Mouse (Mus musculus) neutrophil, adult 65 days (primary cell): Measurements from ENCODE around the gene Zscan26. TPM values are rescaled to one million over a fixed set of nuclear protein-coding genes. Genes with fewer than 3 reads are reported as not detected.

Experiments used
- total RNA-seq: library from RNA; stranded (reverse); gene quantifications from 2 replicates; pipeline ENCODE4 v1.2.4, GENCODE M21; 2023

The Zscan26 gene
- 5.4 and 6.6 TPM in 2 replicates for total RNA-seq

DNA sequence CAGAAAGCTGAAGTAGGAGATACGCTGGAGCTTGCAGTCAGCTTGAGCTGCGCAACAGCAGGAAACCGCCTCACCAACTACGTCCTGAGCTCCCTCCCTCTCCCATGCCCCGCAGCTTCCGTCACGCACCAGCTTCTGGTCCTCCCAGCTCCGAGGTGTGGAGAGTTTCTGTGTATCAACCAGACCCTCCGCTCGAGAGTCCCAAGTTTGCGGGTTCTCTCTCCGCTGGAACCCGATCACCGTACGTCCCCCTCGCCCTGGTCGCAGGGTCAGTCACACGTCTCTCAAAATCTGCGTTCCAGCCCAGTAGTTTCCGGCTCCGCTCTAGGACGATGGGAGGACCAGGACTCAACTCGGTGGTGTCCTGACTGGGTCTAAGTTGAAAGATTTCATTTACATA, at the start of gene Zscan26:
TSS of gene Zscan26 (minus strand) at position 282 of the 400 bp plus-strand sequence.

DNA sequence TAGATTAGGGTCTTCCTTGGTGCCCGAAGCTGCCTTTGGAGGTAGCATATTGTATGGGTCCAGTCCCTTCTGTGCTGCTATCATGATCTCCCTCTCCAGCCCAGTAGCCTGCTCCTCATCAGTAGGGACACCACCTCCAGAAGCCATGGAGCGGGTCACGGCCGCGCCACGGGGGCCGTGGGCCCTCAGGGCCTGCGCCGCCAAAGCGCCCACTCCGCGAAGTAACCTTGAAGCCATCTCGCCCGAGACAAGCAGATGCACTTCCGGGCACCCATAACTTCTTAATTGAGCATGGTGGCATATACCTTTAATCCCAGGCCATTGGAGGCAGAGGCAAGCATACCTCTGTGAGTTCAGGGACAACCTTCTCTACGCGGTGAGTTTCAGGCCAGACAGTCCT, 47.7 kb upstream of the Zscan26 start, which contains the start of gene Gm11273:
TSS of gene Gm11273 (minus strand) at position 237 of the 400 bp plus-strand sequence.

DNA sequence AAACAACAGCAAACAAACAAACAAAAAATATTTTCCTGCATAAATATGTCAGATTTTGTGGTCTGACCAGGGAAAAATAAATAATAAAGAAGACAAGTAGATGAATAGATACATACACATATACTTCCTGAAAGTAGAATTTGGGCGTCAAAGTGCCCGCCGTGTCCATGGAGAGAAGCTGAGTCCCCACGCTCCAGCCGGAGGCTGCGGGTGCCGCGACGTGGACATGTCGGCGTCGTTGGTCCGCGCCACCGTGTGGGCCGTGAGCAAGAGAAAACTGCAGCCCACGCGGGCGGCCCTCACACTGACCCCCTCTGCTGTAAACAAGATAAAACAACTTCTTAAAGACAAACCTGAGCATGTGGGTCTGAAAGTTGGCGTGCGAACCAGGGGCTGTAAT, 41.5 kb upstream of the Zscan26 start, which contains the start of gene AK157302:
TSS of gene AK157302 (plus strand) at position 144 of the 400 bp plus-strand sequence.

DNA sequence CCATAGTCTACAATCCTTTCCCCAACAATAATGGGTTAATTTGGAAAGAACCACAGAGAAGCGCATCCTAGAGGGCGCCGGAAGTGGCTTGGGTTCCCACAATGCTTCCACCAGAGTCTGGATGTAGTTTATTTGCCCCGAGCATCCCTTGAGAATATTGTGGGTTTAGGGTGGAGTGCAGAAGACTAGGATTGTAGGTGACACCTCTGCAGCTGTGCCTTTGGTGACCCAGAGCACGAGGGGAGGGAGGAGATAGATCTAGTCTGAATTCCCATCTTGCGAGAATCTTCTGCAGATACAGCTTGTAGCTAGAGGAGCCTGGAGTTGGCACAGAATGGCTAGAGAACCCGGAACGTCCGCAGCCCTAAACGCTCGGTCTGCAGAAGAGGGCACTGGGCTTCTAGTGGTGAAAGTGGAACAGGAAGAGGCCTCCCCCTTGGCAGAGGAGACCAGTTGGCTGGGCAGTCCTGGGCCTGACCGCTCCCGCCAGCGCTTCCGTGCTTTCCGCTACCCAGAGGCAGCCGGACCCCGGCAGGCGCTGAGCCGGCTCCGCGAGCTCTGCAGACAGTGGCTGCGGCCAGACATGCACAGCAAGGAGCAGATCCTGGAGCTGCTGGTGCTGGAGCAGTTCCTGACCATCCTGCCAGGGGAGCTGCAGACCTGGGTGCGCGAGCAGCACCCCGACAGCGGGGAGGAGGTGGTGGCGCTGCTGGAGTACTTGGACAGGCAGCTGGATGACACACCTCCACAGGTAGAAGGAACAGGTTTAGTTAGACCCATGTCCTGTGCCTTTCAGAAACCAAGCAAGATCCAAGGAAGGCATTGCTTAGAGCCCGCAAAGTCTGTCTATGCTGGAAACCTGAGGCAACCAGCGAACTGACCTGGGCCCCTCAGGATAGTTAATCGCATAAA, 25.5 kb upstream of the Zscan26 start, which contains the start of the genes Zkscan4 and Gm10065:
TSS of gene Zkscan4 (plus strand) at position 149 of the 912 bp plus-strand sequence.
TSS of gene Gm10065 (minus strand) at position 683 of the 912 bp plus-strand sequence.

DNA sequence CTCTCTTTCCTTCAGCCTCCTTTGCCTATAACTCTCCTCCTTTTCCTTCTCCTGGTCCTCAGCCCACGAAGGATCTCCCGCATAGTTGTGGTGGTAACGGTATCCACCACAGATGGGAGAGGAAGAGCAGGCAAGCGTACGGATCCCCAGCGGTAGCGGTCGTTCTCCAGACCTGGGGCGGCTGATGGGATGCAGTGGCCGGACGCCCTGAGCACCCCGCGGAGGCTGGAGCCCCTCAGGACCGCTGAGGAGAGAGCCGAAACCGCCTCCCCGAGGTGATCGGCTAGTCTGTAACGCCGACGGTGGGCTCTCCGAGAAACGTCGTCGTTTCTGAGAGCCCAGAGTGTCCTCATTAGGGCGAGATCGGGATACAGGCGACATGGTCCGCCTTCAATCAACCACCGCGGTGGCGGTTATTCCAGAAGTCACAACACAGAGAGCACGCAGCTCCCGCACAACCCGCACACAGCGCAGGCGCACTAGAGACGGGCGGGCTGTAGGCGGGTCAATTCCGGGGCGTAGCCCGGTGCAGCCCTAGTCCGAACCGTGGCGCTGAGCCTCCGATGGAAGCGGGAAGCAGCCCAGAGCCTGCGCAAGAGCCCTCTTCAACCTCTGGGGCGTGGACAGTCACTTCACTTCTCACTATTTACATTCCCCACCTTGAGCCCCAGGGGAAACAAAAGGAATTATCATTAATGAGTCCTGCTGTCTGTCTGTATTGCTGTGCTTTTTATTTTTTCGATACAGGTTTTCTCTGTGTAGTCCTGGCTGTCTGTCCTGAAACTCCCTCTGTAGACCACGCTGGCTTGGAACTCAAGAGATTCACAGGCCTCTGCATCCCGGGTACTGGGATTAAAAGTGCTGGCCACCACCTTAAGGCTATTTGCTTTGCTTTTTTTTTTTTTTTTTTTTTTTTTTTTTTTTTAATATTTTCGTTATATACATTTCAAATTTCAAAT, 14.8 kb upstream of the Zscan26 start, which contains the start of gene Nkapl:
TSS of gene Nkapl (minus strand) at position 449 of the 959 bp plus-strand sequence.

DNA sequence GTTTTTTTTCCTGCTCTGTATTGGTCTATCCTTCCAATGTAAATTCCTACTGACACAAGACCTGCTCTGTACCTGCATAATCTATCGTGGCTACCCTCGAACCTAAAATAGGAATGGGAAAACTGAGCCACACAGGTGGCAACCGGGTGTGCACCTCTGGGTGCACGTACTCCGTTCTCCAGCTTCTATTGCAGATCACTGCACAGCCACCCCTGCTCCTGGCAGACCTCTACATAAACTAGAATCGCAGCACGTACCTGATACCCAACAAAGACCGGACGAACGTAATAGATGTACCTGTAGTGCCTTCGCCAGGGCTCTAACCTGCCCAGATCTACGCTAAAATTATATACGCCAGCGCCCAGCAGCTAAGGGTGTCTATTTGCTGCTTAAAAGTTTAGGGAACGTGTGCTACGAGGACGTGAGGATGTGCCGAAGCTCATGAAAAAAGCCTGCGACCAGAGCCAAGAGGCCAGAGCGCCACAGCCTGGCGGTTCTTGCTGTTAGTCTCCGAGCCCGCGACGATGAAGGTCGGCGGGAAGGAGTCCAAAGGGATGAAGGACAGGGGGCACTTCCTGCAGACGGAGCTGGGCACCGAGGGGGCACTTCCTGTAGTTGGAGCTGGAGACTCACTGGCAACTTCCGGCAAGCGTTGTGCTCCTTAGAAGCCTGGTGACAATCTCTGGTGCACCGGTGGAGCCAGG, 12.9 kb downstream of the Zscan26 start, which contains the start of gene Pgbd1:
TSS of gene Pgbd1 (minus strand) at position 556 of the 704 bp plus-strand sequence.

DNA sequence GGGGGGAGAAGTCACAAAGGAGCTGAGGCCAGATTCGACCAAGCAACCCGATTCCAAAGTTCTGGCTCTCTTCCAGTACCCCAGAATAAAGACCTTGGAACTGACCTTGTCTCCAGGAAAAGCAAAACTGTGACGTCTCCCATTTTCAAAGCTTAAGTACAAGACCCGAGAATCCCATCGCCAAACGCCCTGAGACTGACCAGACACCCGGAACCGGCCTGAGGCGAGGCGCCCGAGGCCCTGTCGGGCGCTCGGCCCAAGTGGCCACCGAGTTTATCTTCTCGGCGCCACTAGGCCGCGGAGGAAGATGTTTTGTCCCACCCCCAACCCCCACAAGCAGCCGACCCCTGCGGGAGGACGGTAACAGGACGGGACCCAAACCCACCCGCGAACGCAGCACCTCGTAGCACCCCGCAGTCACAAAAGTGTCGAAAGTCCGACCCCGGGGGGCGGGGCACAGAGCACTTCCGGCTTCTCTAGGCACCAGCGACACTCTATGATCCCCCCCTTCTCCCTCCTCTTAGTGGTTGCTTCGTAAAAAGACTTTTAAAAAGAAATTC, 51.2 kb downstream of the Zscan26 start, which contains the start of gene Zkscan3:
TSS of gene Zkscan3 (minus strand) at position 469 of the 560 bp plus-strand sequence.

Other genes starting within 250 kb of the Zscan26 start
- gene Gpx5, start 161.0 kb downstream of the Zscan26 start, total RNA-seq: not detected in 2 replicates
- gene Gpx6, start 141.6 kb downstream of the Zscan26 start, total RNA-seq: not detected in 2 replicates
- gene Olfr1367, start 106.8 kb downstream of the Zscan26 start, total RNA-seq: not detected in 2 replicates
- gene Zscan12, start 90.9 kb downstream of the Zscan26 start, total RNA-seq: 1.3 and 2.0 TPM in 2 replicates
- 20.2 and 21.4 TPM in 2 replicates for gene Zkscan3, start 51.0 kb downstream of the Zscan26 start, total RNA-seq
- gene Pgbd1, start 12.7 kb downstream of the Zscan26 start, total RNA-seq: 0.44 TPM in 1 of 2 replicates, not detected in the other
- gene Nkapl, start 14.8 kb upstream of the Zscan26 start, total RNA-seq: not detected in 2 replicates
- gene Zkscan4, start 25.2 kb upstream of the Zscan26 start, total RNA-seq: not detected in 2 replicates
- gene Gm10065, start 25.7 kb upstream of the Zscan26 start, total RNA-seq: not detected in 2 replicates
- 4.7 and 5.3 TPM in 2 replicates for gene AK157302, start 41.5 kb upstream of the Zscan26 start, total RNA-seq
- 9.1 and 10.0 TPM in 2 replicates for gene Gm11273, start 47.7 kb upstream of the Zscan26 start, total RNA-seq
- 2.6 and 3.3 TPM in 2 replicates for gene Zkscan8, start 77.4 kb upstream of the Zscan26 start, total RNA-seq
- not detected in 2 replicates for gene Olfr1366, start 89.1 kb upstream of the Zscan26 start, total RNA-seq
- gene Olfr1535, start 106.2 kb upstream of the Zscan26 start, total RNA-seq: not detected in 2 replicates
- not detected in 2 replicates for gene Olfr1364, start 128.0 kb upstream of the Zscan26 start, total RNA-seq
- gene Olfr1362, start 160.3 kb upstream of the Zscan26 start, total RNA-seq: not detected in 2 replicates
- not detected in 2 replicates for gene Olfr11, start 188.8 kb upstream of the Zscan26 start, total RNA-seq
- gene Olfr1361, start 209.7 kb upstream of the Zscan26 start, total RNA-seq: not detected in 2 replicates
- gene Olfr1360, start 223.7 kb upstream of the Zscan26 start, total RNA-seq: not detected in 2 replicates
- not detected in 2 replicates for gene Olfr1359, start 244.4 kb upstream of the Zscan26 start, total RNA-seq